Mouse (Mus musculus): ENCODE measurements around the gene Syk. TPM values are rescaled to one million over a fixed set of nuclear protein-coding genes. Genes with fewer than 3 reads are reported as not detected.
A peak's percentile ranks its signal among the peaks of the same experiment; 100 is the strongest.

Syk gene
- polyA plus RNA-seq, 1 experiment from 2014 or later: 5.0 TPM

DNA sequence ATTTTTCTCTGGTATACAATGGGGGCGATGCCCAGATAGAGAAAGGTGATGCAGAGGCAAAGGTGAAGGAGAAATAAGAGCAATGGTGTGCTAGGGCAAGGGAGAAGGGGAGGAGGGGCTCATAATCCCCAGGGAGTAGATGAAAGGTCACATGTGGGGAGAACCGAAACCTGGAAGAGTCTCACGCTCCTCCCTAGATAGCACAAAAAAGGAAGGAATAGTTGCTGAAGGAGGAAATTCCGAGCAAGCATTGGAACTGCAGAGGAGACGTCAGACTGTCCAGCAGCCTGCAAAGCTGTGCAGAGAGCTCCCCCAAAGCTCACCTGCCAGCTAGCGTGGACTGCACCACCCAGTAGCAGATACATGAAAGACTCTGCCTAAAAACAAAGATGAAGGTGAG lies 7.5 kb upstream of the Syk start:
- Histone ChIP-seq H3K9ac (ENCODE audit: low read length) (no peak overlapping the region), H3K9me3 (ENCODE audit: control insufficient read depth, low read length) (no peaks in the 10 kb centered on the region), H3K27me3 (ENCODE audit: control insufficient read depth, insufficient read depth, low read depth, low read length) (no peaks in the 10 kb centered on the region), H3K4me2 (ENCODE audit: low read depth, low read length) (no peak overlapping the region), H3K36me3 (ENCODE audit: control insufficient read depth, insufficient read depth, low read length) (no peaks in the 10 kb centered on the region), H3K27ac (ENCODE audit: low read length) (no peak overlapping the region), H3K4me3 (ENCODE audit: low read length) (no peak overlapping the region), H3K4me1 (replicated peaks; ENCODE audit: control insufficient read depth, insufficient read depth, low read length) (peaks cover 12% of the 10 kb centered on the region)
- ATAC-seq (ENCODE audit: low read depth): no peak
- 83% methylated on average over 6 of the region's 6 CpGs for WGBS

DNA sequence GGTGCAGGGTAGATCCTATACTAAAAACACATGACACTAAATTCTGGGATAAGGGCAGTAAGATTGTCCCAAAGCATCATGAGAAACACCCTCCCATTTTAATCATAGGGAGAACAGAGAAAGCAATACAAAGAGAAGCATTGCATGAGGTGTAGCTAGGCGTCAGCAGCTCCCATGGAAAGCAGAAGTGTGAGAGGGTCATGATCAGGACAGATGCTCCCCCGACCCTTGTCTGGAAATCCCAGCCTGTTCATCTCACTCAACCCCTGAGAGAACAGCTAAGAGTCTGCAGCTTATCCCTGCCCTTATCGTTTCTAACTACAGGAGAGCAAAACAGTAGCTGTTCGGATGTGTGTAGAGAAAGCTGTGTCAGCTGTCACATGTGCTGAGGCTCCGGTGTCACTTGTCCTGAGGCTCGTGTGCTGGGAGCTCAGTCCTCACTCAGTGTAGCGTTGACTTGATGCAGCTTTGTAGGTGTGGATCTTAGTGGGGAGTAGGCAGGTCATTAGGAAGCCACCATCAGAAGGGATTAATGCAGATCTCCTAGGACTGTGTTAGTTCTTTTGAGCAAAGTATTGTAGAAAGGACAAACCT lies 6.9 kb upstream of the Syk start:
- Histone ChIP-seq H3K36me3 (ENCODE audit: control insufficient read depth, insufficient read depth, low read length) (no peaks in the 10 kb centered on the region), H3K27me3 (ENCODE audit: control insufficient read depth, insufficient read depth, low read depth, low read length) (no peaks in the 10 kb centered on the region), H3K27ac (ENCODE audit: low read length) (no peak overlapping the region), H3K9ac (ENCODE audit: low read length) (no peak overlapping the region; the same call in 1 of the 2 replicates), H3K4me2 (ENCODE audit: low read depth, low read length) (no peak overlapping the region), H3K4me3 (ENCODE audit: low read length) (no peak overlapping the region), H3K9me3 (ENCODE audit: control insufficient read depth, low read length) (no peaks in the 10 kb centered on the region), H3K4me1 (replicated peaks; ENCODE audit: control insufficient read depth, insufficient read depth, low read length) (peaks cover 12% of the 10 kb centered on the region)
- ATAC-seq (ENCODE audit: low read depth): no peak
- 45% methylated on average over 7 of the region's 7 CpGs for WGBS

DNA sequence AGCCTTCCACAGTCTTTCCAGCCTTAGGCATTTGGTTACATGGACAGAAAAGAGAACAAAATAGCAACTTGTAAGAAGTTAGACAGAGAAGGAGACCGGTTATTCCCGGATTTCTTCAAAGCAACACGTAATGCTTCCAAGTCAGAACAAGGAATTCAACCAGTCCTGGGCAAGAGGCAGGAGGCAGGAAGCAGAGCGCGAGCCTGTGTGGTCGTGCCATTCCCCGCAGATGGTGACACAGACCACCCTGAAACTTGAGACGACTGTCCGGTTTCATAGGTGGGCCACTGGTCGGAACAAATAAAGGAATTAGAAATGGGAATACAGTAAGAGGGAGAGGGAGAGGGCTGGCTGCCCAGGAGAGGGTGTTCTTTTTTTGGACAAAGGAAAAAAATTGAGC lies 6.1 kb upstream of the Syk start:
- H3K4me3 ChIP-seq (ENCODE audit: low read length): no peak overlapping the region
- no peak overlapping the region for H3K27ac ChIP-seq (ENCODE audit: low read length)
- no peaks in the 10 kb centered on the region for H3K9me3 ChIP-seq (ENCODE audit: control insufficient read depth, low read length)
- H3K9ac ChIP-seq (ENCODE audit: low read length): no peak overlapping the region; the same call in 1 of the 2 replicates
- no peaks in the 10 kb centered on the region for H3K36me3 ChIP-seq (ENCODE audit: control insufficient read depth, insufficient read depth, low read length)
- 14% methylated on average over 10 of the region's 10 CpGs for WGBS
- no peak overlapping the region for H3K4me2 ChIP-seq (ENCODE audit: low read depth, low read length)
- H3K4me1 ChIP-seq (replicated peaks; ENCODE audit: control insufficient read depth, insufficient read depth, low read length): peaks cover 12% of the 10 kb centered on the region
- no peak; the same call in 1 of the 2 replicates for ATAC-seq (ENCODE audit: low read depth)
- H3K27me3 ChIP-seq (ENCODE audit: control insufficient read depth, insufficient read depth, low read depth, low read length): no peaks in the 10 kb centered on the region

DNA sequence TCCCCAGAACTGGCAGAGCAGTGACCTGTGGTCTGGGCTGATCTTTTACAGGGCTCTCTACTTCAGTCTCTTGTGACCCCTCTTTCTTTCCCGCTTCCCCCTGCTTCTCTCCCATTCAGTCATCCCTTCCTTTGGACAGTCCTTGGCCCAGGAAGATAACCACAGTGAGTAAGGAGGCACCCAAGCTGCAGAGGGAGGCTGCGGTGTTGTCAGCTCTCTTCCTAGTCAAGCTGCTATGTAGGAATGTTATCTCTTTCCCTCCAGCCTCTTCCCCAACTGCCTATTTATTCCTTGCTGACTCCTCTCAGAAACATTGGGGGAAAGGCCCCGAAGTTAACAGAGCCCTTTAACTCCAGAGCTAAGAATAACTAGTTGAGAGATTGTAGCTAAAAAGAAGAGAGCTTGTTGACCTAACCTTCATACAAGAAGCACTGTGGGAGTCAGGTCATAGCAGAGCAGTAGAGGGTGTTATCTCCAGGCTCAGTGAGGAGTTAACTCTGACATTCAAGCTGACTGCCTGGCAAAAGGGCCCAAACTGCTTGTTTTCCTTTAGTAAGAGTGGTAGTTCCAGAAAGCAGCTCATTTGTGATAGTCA lies 5.5 kb upstream of the Syk start:
- Histone ChIP-seq H3K27ac (ENCODE audit: low read length) (no peak overlapping the region), H3K9me3 (ENCODE audit: control insufficient read depth, low read length) (no peaks in the 10 kb centered on the region), H3K9ac (ENCODE audit: low read length) (no peak overlapping the region), H3K27me3 (ENCODE audit: control insufficient read depth, insufficient read depth, low read depth, low read length) (no peaks in the 10 kb centered on the region), H3K4me2 (ENCODE audit: low read depth, low read length) (no peak overlapping the region), H3K4me3 (ENCODE audit: low read length) (no peak overlapping the region), H3K36me3 (ENCODE audit: control insufficient read depth, insufficient read depth, low read length) (no peaks in the 10 kb centered on the region), H3K4me1 (replicated peaks; ENCODE audit: control insufficient read depth, insufficient read depth, low read length) (peaks cover 12% of the 10 kb centered on the region)
- WGBS: 30% methylated on average over 3 of the region's 3 CpGs
- 0 out of 2 replicates have a peak, but pooled peaks have one; percentile 15 for ATAC-seq (ENCODE audit: low read depth)

DNA sequence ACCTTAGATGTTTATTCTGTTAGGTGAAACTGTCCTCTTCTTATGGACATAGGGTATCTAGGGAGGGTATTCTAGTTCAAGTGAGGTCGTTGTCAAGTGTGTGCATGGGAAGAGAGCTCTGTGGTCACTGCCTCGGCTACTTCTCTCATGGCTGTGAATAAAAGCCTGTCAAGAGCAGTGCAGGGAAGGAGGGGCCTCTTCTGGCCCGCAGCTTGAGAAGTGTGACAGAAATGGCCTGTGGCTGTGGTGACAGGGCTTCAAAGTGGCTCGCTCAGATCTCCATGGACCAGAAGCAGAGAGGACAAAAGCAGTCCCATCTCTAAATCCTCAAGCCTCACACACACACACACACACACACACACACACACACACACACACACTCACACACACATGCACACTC lies 5.0 kb upstream of the Syk start:
- Histone ChIP-seq H3K9me3 (ENCODE audit: control insufficient read depth, low read length) (no peaks in the 10 kb centered on the region), H3K36me3 (ENCODE audit: control insufficient read depth, insufficient read depth, low read length) (no peaks in the 10 kb centered on the region), H3K27me3 (ENCODE audit: control insufficient read depth, insufficient read depth, low read depth, low read length) (no peaks in the 10 kb centered on the region), H3K27ac (ENCODE audit: low read length) (no peak overlapping the region), H3K9ac (ENCODE audit: low read length) (no peak overlapping the region), H3K4me3 (ENCODE audit: low read length) (no peak overlapping the region), H3K4me1 (replicated peaks; ENCODE audit: control insufficient read depth, insufficient read depth, low read length) (peaks cover 15% of the 10 kb centered on the region), H3K4me2 (ENCODE audit: low read depth, low read length) (no peak overlapping the region)
- 13% methylated on average over 4 of the region's 4 CpGs for WGBS
- peak; percentile 35; the same call in 1 of the 2 replicates for ATAC-seq (ENCODE audit: low read depth)

DNA sequence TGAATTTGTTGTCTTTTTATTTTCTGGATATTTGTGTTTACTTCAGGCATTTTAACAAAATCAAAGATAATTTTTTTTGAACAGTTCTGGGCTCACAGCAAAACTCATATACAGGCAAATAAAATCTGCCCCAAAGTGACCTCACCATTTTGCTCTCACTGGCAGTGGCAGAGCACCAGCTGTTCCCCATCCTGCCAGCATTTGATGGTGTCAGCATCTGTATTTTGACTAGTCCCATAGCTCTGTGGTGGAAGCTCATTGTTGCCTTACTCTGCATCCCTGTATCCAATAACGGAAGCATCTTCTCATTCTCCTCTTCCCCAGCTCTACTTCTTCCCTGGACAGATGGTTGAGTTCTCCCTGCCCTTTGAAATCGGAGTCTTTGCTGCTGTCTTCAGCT lies 4.2 kb upstream of the Syk start:
- H3K27ac ChIP-seq (ENCODE audit: low read length): no peak overlapping the region
- H3K36me3 ChIP-seq (ENCODE audit: control insufficient read depth, insufficient read depth, low read length): no peaks in the 10 kb centered on the region
- 54% methylated on average over 2 of the region's 2 CpGs for WGBS
- no peak overlapping the region for H3K4me2 ChIP-seq (ENCODE audit: low read depth, low read length)
- ATAC-seq (ENCODE audit: low read depth): no peak
- no peak overlapping the region for H3K9ac ChIP-seq (ENCODE audit: low read length)
- no peak overlapping the region for H3K4me3 ChIP-seq (ENCODE audit: low read length)
- H3K27me3 ChIP-seq (ENCODE audit: control insufficient read depth, insufficient read depth, low read depth, low read length): no peaks in the 10 kb centered on the region
- no peaks in the 10 kb centered on the region for H3K9me3 ChIP-seq (ENCODE audit: control insufficient read depth, low read length)
- H3K4me1 ChIP-seq (replicated peaks; ENCODE audit: control insufficient read depth, insufficient read depth, low read length): peaks cover 15% of the 10 kb centered on the region

DNA sequence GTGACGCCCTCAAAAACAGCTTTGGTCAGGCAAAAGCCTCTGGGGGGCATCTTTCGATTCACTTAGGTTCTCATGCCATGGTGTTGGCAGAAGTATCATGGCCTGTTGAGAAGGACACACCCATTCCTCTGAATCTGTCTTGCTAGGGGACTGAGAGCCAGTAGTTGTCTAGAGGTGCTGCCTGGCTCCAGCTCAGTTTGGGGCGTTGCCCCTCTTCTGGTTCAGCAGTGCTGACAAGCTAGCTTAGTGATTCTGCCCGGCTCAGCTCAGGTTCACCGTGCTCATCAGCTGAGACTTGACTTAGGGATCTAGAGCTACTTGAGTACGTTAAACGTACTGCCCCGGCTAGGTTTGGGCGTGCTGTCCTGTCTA lies 481 bp upstream of the Syk start:
- H3K36me3 ChIP-seq (ENCODE audit: control insufficient read depth, insufficient read depth, low read length): no peaks in the 10 kb centered on the region

DNA sequence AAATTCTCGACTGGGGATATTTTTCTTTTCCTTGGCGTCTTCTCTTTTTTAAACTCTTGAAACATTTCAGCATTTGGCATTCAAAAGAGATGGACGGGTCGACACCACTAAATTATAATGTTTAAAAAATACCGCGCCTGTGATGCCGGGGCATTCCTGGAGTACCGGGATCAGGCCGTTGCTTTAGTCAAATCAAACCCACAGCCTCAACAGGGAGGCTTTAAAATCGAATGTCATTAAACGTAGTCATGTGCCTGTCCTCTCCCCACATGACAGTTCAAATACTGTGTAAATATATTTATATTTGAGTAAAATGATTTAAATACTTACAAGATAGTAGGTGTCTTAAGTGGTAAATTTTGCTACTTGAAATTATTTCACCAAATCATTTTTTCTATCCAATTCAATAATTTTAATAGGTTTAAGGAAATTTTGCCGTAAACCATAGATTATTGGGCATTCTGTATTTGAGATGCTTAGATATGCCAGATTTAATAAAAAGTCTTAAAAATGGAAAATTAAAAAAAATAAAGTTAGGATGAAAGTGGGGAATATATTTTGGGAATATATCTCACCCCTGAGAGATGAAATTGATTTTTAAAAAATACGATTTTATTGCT lies 1.1 kb downstream of the Syk start:
- Histone ChIP-seq H3K27me3 (ENCODE audit: control insufficient read depth, insufficient read depth, low read depth, low read length) (no peaks in the 10 kb centered on the region), H3K4me2 (ENCODE audit: low read depth, low read length) (peak overlapping the region; percentile 90), H3K36me3 (ENCODE audit: control insufficient read depth, insufficient read depth, low read length) (no peaks in the 10 kb centered on the region), H3K4me1 (replicated peaks; ENCODE audit: control insufficient read depth, insufficient read depth, low read length) (0 out of 2 replicates have a peak, but pooled peaks cover 3% of the 10 kb centered on the region), H3K9me3 (ENCODE audit: control insufficient read depth, low read length) (no peaks in the 10 kb centered on the region), H3K9ac (ENCODE audit: low read length) (peak overlapping the region; percentile 41; the same call in 1 of the 2 replicates), H3K4me3 (ENCODE audit: low read length) (peak overlapping the region; percentile 73), H3K27ac (ENCODE audit: low read length) (no peak overlapping the region)
- WGBS: 20% methylated on average over 13 of the region's 13 CpGs
- no peak for ATAC-seq (ENCODE audit: low read depth)

More for the DNA sequence above, 481 bp upstream of the Syk start:
- H3K27ac ChIP-seq (ENCODE audit: low read length): peak overlapping the region; percentile 80
- peak overlapping the region; percentile 90 for H3K4me2 ChIP-seq (ENCODE audit: low read depth, low read length)
- H3K9me3 ChIP-seq (ENCODE audit: control insufficient read depth, low read length): no peaks in the 10 kb centered on the region
- peak overlapping the region; percentile 73 for H3K4me3 ChIP-seq (ENCODE audit: low read length)
- peak; percentile 39 for ATAC-seq (ENCODE audit: low read depth)
- peak overlapping the region; percentile 78 for H3K9ac ChIP-seq (ENCODE audit: low read length)
- H3K27me3 ChIP-seq (ENCODE audit: control insufficient read depth, insufficient read depth, low read depth, low read length): no peaks in the 10 kb centered on the region
- H3K4me1 ChIP-seq (replicated peaks; ENCODE audit: control insufficient read depth, insufficient read depth, low read length): 0 out of 2 replicates have a peak, but pooled peaks cover 6% of the 10 kb centered on the region
- 14% methylated on average over 9 of the region's 9 CpGs for WGBS

DNA sequence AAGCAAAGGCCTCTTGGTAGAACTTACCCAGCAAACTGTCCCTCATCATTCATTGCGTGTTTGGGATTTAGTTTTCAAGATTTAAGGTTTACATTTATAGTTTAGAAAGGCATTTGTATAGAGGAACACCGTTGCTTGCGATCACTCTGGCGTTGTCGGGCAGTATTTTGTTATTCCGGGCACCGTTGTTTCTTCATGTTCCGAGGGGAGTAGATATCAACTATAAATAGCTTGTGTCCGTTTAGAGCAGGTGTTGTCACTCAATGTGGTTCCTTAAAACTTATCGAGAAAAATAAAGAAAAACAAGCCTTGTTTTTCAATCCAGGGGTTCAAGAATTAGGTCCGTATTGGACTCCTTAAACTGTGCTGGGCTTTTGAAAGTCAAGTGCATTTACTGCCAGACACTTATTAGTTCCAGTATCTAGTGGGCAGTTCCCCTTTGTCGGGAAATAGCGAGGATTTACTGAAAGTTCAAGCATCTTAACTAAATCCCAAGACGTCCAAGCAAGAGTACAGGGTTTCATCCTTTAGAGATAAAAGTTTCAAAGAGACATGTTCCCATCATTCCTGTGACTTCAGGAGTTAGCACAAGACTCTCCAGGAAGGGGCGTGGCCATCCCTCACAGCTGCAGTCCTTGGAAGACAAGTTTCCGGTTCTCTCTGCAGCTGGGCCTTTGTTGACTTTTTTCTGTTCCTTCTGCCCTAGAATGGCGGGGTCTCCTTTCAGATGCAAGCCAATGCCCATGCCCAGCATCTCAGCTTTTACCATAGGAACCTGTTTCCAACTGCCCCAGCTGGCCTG lies 1.9 kb downstream of the Syk start:
- H3K4me2 ChIP-seq (ENCODE audit: low read depth, low read length): peak overlapping the region; percentile 13
- H3K27me3 ChIP-seq (ENCODE audit: control insufficient read depth, insufficient read depth, low read depth, low read length): no peaks in the 10 kb centered on the region

More for the DNA sequence above, 1.9 kb downstream of the Syk start:
- no peak for ATAC-seq (ENCODE audit: low read depth)
- WGBS: 59% methylated on average over 17 of the region's 17 CpGs
- no peaks in the 10 kb centered on the region for H3K9me3 ChIP-seq (ENCODE audit: control insufficient read depth, low read length)
- no peak overlapping the region for H3K27ac ChIP-seq (ENCODE audit: low read length)
- 0 out of 2 replicates have a peak, but pooled peaks cover 3% of the 10 kb centered on the region for H3K4me1 ChIP-seq (replicated peaks; ENCODE audit: control insufficient read depth, insufficient read depth, low read length)
- no peaks in the 10 kb centered on the region for H3K36me3 ChIP-seq (ENCODE audit: control insufficient read depth, insufficient read depth, low read length)
- no peak overlapping the region; the same call in 1 of the 2 replicates for H3K4me3 ChIP-seq (ENCODE audit: low read length)
- no peak overlapping the region for H3K9ac ChIP-seq (ENCODE audit: low read length)

Measured in lung, embryonic 16.5 days (tissue).